9 mouse cellular contexts compared by ENCODE assay signal in genomic region chr11:114283208-114283607, GRCm38 (mm10).
A peak's percentile ranks its signal among the peaks of the same experiment; 100 is the strongest.
DNase-seq lines count a peak whose midpoint lies in the region; ATAC-seq and TF ChIP-seq lines count a peak whose summit lies in the region.
"Had no signal": no experiment of that assay in that cellular context is flagged by ENCODE, and none has a peak within 500 bp of the region (broad histone marks: within the 10 kb centered on the region; RNA-seq: fewer than 3 reads in every experiment).

No protein-coding gene starts in this region.

- no peaks in the 10 kb centered on the region; the same call in 1 of the 2 replicates for H3K27me3 ChIP-seq in kidney, embryonic 15.5 days
- H3K27me3 ChIP-seq in CH12.LX (replicated peaks): peaks cover 84% of the 10 kb centered on the region
- H3K27me3 ChIP-seq in embryonic facial prominence, embryonic 10.5 days (replicated peaks; ENCODE audit: low read depth, poor library complexity, severe bottlenecking): no peaks in the 10 kb centered on the region; the same call in none of the 2 replicates
- H3K27me3 ChIP-seq in liver, postnatal 0 days (ENCODE audit: insufficient read depth, low read length): no peaks in the 10 kb centered on the region

- H3K4me1 ChIP-seq in kidney, embryonic 15.5 days: no peaks in the 10 kb centered on the region
- H3K4me1 ChIP-seq in CH12.LX (ENCODE audit: control insufficient read depth in 1 of 2, insufficient read depth in 2 of 2): no peaks in the 10 kb centered on the region
- peaks cover 25% of the 10 kb centered on the region for H3K4me1 ChIP-seq in embryonic facial prominence, embryonic 10.5 days
- H3K4me1 ChIP-seq in liver, postnatal 0 days (ENCODE audit: insufficient read depth): no peaks in the 10 kb centered on the region

- no peaks in the 10 kb centered on the region for H3K79me2 ChIP-seq in CH12.LX (replicated peaks; ENCODE audit: control insufficient read depth, extremely low read depth, insufficient read depth, poor library complexity, severe bottlenecking)

- 40% methylated on average over 5 of the region's 5 CpGs for WGBS in kidney, embryonic 15.5 days
- 43% methylated on average over 5 of the region's 5 CpGs for WGBS in embryonic facial prominence, embryonic 10.5 days
- 36% methylated on average over 5 of the region's 5 CpGs for WGBS in liver, postnatal 0 days (ENCODE audit: insufficient replicate concordance)

- peak; percentile 42 for TF ChIP-seq RAD21 in CH12.LX (IDR thresholded peaks at IDR 0.05; ENCODE audit: low read depth, low read length)

- H3K9me3 ChIP-seq in kidney, embryonic 15.5 days (replicated peaks): no peaks in the 10 kb centered on the region
- H3K9me3 ChIP-seq in CH12.LX (replicated peaks; ENCODE audit: low read length): no peaks in the 10 kb centered on the region
- H3K9me3 ChIP-seq in embryonic facial prominence, embryonic 10.5 days: no peaks in the 10 kb centered on the region
- no peaks in the 10 kb centered on the region for H3K9me3 ChIP-seq in liver, postnatal 0 days (ENCODE audit: low read length)
- H3K9me3 ChIP-seq: heart, embryonic 15.5 days had no signal

- dilution Hi-C loops in CH12.LX (cut with MboI; ENCODE audit: extremely low pct_ligation_motif_present, extremely low pct_unique_long_range_greater_than_20kb, low sequenced_read_pairs): no loop called here

- H3K27ac ChIP-seq in kidney, embryonic 15.5 days: no peak overlapping the region
- no peak overlapping the region for H3K27ac ChIP-seq in CH12.LX (ENCODE audit: insufficient read depth, low read depth)
- H3K27ac ChIP-seq in embryonic facial prominence, embryonic 10.5 days (replicated peaks): no peak overlapping the region
- H3K27ac ChIP-seq in liver, postnatal 0 days (ENCODE audit: low read depth): no peak overlapping the region
- H3K27ac ChIP-seq: heart, embryonic 15.5 days had no signal

- TF ChIP-seq EP300 in CH12.LX (IDR thresholded peaks at IDR 0.05; ENCODE audit: low read length): no peak
- TF ChIP-seq EP300 in liver, postnatal 0 days (IDR thresholded peaks at IDR 0.05; ENCODE audit: low read depth): no peak

- H3K4me2 ChIP-seq in kidney, embryonic 15.5 days: no peak overlapping the region
- H3K4me2 ChIP-seq in CH12.LX (ENCODE audit: insufficient read depth, low read depth, poor library complexity, severe bottlenecking): no peak overlapping the region
- H3K4me2 ChIP-seq in liver, postnatal 0 days (ENCODE audit: low read depth, low read length): no peak overlapping the region
- H3K4me2 ChIP-seq: heart, embryonic 15.5 days had no signal

- no peak for TF ChIP-seq POLR2A in CH12.LX (IDR thresholded peaks at IDR 0.05; ENCODE audit: low read depth, low read length)

- in situ Hi-C loops in CH12.LX (cut with MboI; ENCODE audit: low pct_ligation_motif_present, low pct_unique_long_range_greater_than_20kb, low sequenced_read_pairs): loop anchor here (25.0 kb wide), 1 partner anchor 421 kb away; no protein-coding TSS in a partner anchor

- H3K4me3 ChIP-seq in kidney, embryonic 15.5 days (replicated peaks): no peak overlapping the region
- H3K4me3 ChIP-seq in CH12.LX (replicated peaks in 1 of 3; ENCODE audit: low read depth in 2 of 3, low read length in 2 of 3, poor library complexity in 1 of 3): no peak overlapping the region
- no peak overlapping the region for H3K4me3 ChIP-seq in embryonic facial prominence, embryonic 10.5 days
- no peak overlapping the region for H3K4me3 ChIP-seq in liver, postnatal 0 days (ENCODE audit: low read depth, low read length)
- H3K4me3 ChIP-seq: heart, embryonic 15.5 days had no signal

- ATAC-seq in kidney, embryonic 15.5 days (replicated peaks; ENCODE audit: low FRiP score): no peak
- ATAC-seq in liver, postnatal 0 days: no peak

- no peak overlapping the region for H3K9ac ChIP-seq in kidney, embryonic 15.5 days
- no peak overlapping the region for H3K9ac ChIP-seq in CH12.LX (ENCODE audit: insufficient read depth, low read depth)
- H3K9ac ChIP-seq in liver, postnatal 0 days (replicated peaks): no peak overlapping the region
- H3K9ac ChIP-seq: heart, embryonic 15.5 days had no signal

- no peaks in the 10 kb centered on the region for H3K36me3 ChIP-seq in kidney, embryonic 15.5 days
- H3K36me3 ChIP-seq in CH12.LX (replicated peaks in 1 of 2; ENCODE audit: control insufficient read depth in 1 of 2, insufficient read depth in 1 of 2, low read length in 1 of 2): no peaks in the 10 kb centered on the region
- no peaks in the 10 kb centered on the region for H3K36me3 ChIP-seq in embryonic facial prominence, embryonic 10.5 days (replicated peaks)
- H3K36me3 ChIP-seq in liver, postnatal 0 days (replicated peaks; ENCODE audit: insufficient read depth, low read length): no peaks in the 10 kb centered on the region
- H3K36me3 ChIP-seq: heart, embryonic 15.5 days had no signal

- peak; percentile 29 to 59; a peak in 3 of 4 replicates for TF ChIP-seq CTCF in CH12.LX (conservative IDR thresholded peaks at IDR 0.05 in 1 of 2, IDR thresholded peaks at IDR 0.05 in 1 of 2; ENCODE audit: low read depth in 2 of 2, low read length in 2 of 2)
- peak; percentile 71 for TF ChIP-seq CTCF in liver, postnatal 0 days (IDR thresholded peaks at IDR 0.05; ENCODE audit: low read depth)

- peak; percentile 6 for DNase-seq in kidney, adult 18-20 months
- DNase-seq in CH12.LX (ENCODE audit: extremely low read depth): peak; percentile 45
- peak; percentile 36 for DNase-seq in adrenal gland, adult 2 months
- DNase-seq in embryonic facial prominence, embryonic 10.5 days (ENCODE audit: low spot score): peak; percentile 32
- DNase-seq in liver, postnatal 0 days: peak; percentile 52
- peak; percentile 52 to 75 for DNase-seq in thymus, postnatal 10 days (ENCODE audit: low spot score in 2 of 2)
- DNase-seq in yolk sac, embryonic 10.5 days (ENCODE audit: low spot score): no peak

TF ChIP-seq in CH12.LX, 34 proteins besides CTCF, POLR2A, EP300 and RAD21:
- peak; percentile 43 for TF ChIP-seq SMC3 (IDR thresholded peaks at IDR 0.05; ENCODE audit: low read depth, low read length)
- no peak for TF ChIP-seq MEF2A (IDR thresholded peaks at IDR 0.05; ENCODE audit: borderline replicate concordance, low read depth, low read length)
- no peak for TF ChIP-seq GABPA (IDR thresholded peaks at IDR 0.05; ENCODE audit: insufficient replicate concordance, low read depth, low read length)
- TF ChIP-seq IRF4 (IDR thresholded peaks at IDR 0.05; ENCODE audit: low read depth, low read length): no peak
- TF ChIP-seq ZC3H11A (IDR thresholded peaks at IDR 0.05; ENCODE audit: low read depth, low read length): no peak
- no peak for TF ChIP-seq ZNF384 (IDR thresholded peaks at IDR 0.05; ENCODE audit: low read depth, low read length)
